Mouse (Mus musculus): ENCODE data around the gene Tmem54. TPM values are rescaled to one million over a fixed set of nuclear protein-coding genes. Genes with fewer than 3 reads are reported as not detected.
A peak's percentile ranks its signal among the peaks of the same experiment; 100 is the strongest.

Gene Tmem54
- total and polyA plus RNA-seq, 2 experiments = 0.37 TPM; not detected in 1

GRCm38 (mm10) chr4:129068848-129069247 is 36.5 kb upstream of the Tmem54 start:
- H3K27me3 ChIP-seq (ENCODE audit: control insufficient read depth, insufficient read depth, low read length) = no peaks in the 10 kb centered on the region
- H3K4me3 ChIP-seq (ENCODE audit: insufficient read depth, low read depth, low read length) = no peak overlapping the region
- no peak overlapping the region for H3K9ac ChIP-seq (ENCODE audit: low read depth, low read length)
- 80% methylated on average over 4 of the region's 4 CpGs for WGBS
- no peak overlapping the region for H3K27ac ChIP-seq (replicated peaks; ENCODE audit: insufficient read depth, low read depth, low read length)
- H3K4me1 ChIP-seq (ENCODE audit: control insufficient read depth, insufficient read depth, low read length) = no peaks in the 10 kb centered on the region; the same call in 1 of the 2 replicates
- H3K79me2 ChIP-seq (ENCODE audit: control insufficient read depth, insufficient read depth, low read length) = peaks cover 16% of the 10 kb centered on the region; the same call in 1 of the 2 replicates
- TF ChIP-seq POLR2A (IDR thresholded peaks at IDR 0.05; ENCODE audit: extremely low read depth, insufficient read depth, low read length) (no peak), CTCF (IDR thresholded peaks at IDR 0.05; ENCODE audit: low read depth, low read length) (no peak)
- DNase-seq (ENCODE audit: extremely low read depth, low read depth, low spot score) = no peak
- H3K36me3 ChIP-seq (ENCODE audit: control insufficient read depth, insufficient read depth, low read length) = peaks cover 10% of the 10 kb centered on the region

- H3K79me2 ChIP-seq (ENCODE audit: control insufficient read depth, insufficient read depth, low read length) = no peaks in the 10 kb centered on the region
These were observed 26.2 kb upstream of the Tmem54 start for GRCm38 (mm10) chr4:129079126-129079525.

GRCm38 (mm10) chr4:129081041-129081440 is 24.3 kb upstream of the Tmem54 start:
- no peaks in the 10 kb centered on the region for H3K4me1 ChIP-seq (ENCODE audit: control insufficient read depth, insufficient read depth, low read length)
- no peaks in the 10 kb centered on the region for H3K79me2 ChIP-seq (ENCODE audit: control insufficient read depth, insufficient read depth, low read length)
- H3K4me3 ChIP-seq (ENCODE audit: insufficient read depth, low read depth, low read length) = no peak overlapping the region
- no peak overlapping the region for H3K27ac ChIP-seq (replicated peaks; ENCODE audit: insufficient read depth, low read depth, low read length)
- WGBS = 89% methylated on average over 7 of the region's 7 CpGs
- H3K27me3 ChIP-seq (ENCODE audit: control insufficient read depth, insufficient read depth, low read length) = no peaks in the 10 kb centered on the region
- H3K36me3 ChIP-seq (ENCODE audit: control insufficient read depth, insufficient read depth, low read length) = peaks cover 39% of the 10 kb centered on the region
- DNase-seq (ENCODE audit: extremely low read depth, low read depth, low spot score) = no peak
- no peak overlapping the region for H3K9ac ChIP-seq (ENCODE audit: low read depth, low read length)
- TF ChIP-seq POLR2A (IDR thresholded peaks at IDR 0.05; ENCODE audit: extremely low read depth, insufficient read depth, low read length) (no peak), CTCF (IDR thresholded peaks at IDR 0.05; ENCODE audit: low read depth, low read length) (no peak)

More at GRCm38 (mm10) chr4:129079126-129079525, 26.2 kb upstream of the Tmem54 start:
- no peak for TF ChIP-seq POLR2A (IDR thresholded peaks at IDR 0.05; ENCODE audit: extremely low read depth, insufficient read depth, low read length)
- no peak for TF ChIP-seq CTCF (IDR thresholded peaks at IDR 0.05; ENCODE audit: low read depth, low read length)
- Histone ChIP-seq H3K4me1 (ENCODE audit: control insufficient read depth, insufficient read depth, low read length) (no peaks in the 10 kb centered on the region), H3K27me3 (ENCODE audit: control insufficient read depth, insufficient read depth, low read length) (no peaks in the 10 kb centered on the region), H3K4me3 (ENCODE audit: insufficient read depth, low read depth, low read length) (no peak overlapping the region), H3K36me3 (ENCODE audit: control insufficient read depth, insufficient read depth, low read length) (peaks cover 54% of the 10 kb centered on the region), H3K27ac (replicated peaks; ENCODE audit: insufficient read depth, low read depth, low read length) (no peak overlapping the region), H3K9ac (ENCODE audit: low read depth, low read length) (no peak overlapping the region)
- 90% methylated on average over 9 of the region's 9 CpGs for WGBS
- DNase-seq (ENCODE audit: extremely low read depth, low read depth, low spot score) = no peak

- no peak for DNase-seq (ENCODE audit: extremely low read depth, low read depth, low spot score)
- Histone ChIP-seq H3K27me3 (ENCODE audit: control insufficient read depth, insufficient read depth, low read length) (no peaks in the 10 kb centered on the region), H3K9ac (ENCODE audit: low read depth, low read length) (no peak overlapping the region), H3K27ac (replicated peaks; ENCODE audit: insufficient read depth, low read depth, low read length) (no peak overlapping the region), H3K4me1 (ENCODE audit: control insufficient read depth, insufficient read depth, low read length) (no peaks in the 10 kb centered on the region), H3K36me3 (ENCODE audit: control insufficient read depth, insufficient read depth, low read length) (peaks cover 38% of the 10 kb centered on the region), H3K79me2 (ENCODE audit: control insufficient read depth, insufficient read depth, low read length) (no peaks in the 10 kb centered on the region), H3K4me3 (ENCODE audit: insufficient read depth, low read depth, low read length) (no peak overlapping the region)
- 90% methylated on average over 6 of the region's 6 CpGs for WGBS
- TF ChIP-seq POLR2A (IDR thresholded peaks at IDR 0.05; ENCODE audit: extremely low read depth, insufficient read depth, low read length) (no peak), CTCF (IDR thresholded peaks at IDR 0.05; ENCODE audit: low read depth, low read length) (no peak)
These were observed 23.8 kb upstream of the Tmem54 start for GRCm38 (mm10) chr4:129081512-129081911.

- H3K27ac ChIP-seq (replicated peaks; ENCODE audit: insufficient read depth, low read depth, low read length) = no peak overlapping the region
- H3K4me1 ChIP-seq (ENCODE audit: control insufficient read depth, insufficient read depth, low read length) = no peaks in the 10 kb centered on the region
- TF ChIP-seq POLR2A (IDR thresholded peaks at IDR 0.05; ENCODE audit: extremely low read depth, insufficient read depth, low read length) (no peak), CTCF (IDR thresholded peaks at IDR 0.05; ENCODE audit: low read depth, low read length) (no peak)
- H3K27me3 ChIP-seq (ENCODE audit: control insufficient read depth, insufficient read depth, low read length) = no peaks in the 10 kb centered on the region
- no peak for DNase-seq (ENCODE audit: extremely low read depth, low read depth, low spot score)
- H3K36me3 ChIP-seq (ENCODE audit: control insufficient read depth, insufficient read depth, low read length) = peaks cover 36% of the 10 kb centered on the region
- H3K9ac ChIP-seq (ENCODE audit: low read depth, low read length) = no peak overlapping the region
- H3K79me2 ChIP-seq (ENCODE audit: control insufficient read depth, insufficient read depth, low read length) = no peaks in the 10 kb centered on the region
- no peak overlapping the region for H3K4me3 ChIP-seq (ENCODE audit: insufficient read depth, low read depth, low read length)
- WGBS = 76% methylated on average over 3 of the region's 3 CpGs
These were observed 23.4 kb upstream of the Tmem54 start for GRCm38 (mm10) chr4:129081939-129082338.

- no peak overlapping the region for H3K9ac ChIP-seq (ENCODE audit: low read depth, low read length)
- no peaks in the 10 kb centered on the region for H3K4me1 ChIP-seq (ENCODE audit: control insufficient read depth, insufficient read depth, low read length)
- no peak overlapping the region for H3K4me3 ChIP-seq (ENCODE audit: insufficient read depth, low read depth, low read length)
- 54% methylated on average over 10 of the region's 10 CpGs for WGBS
- peak; percentile 83 for TF ChIP-seq CTCF (IDR thresholded peaks at IDR 0.05; ENCODE audit: low read depth, low read length)
- no peak for TF ChIP-seq POLR2A (IDR thresholded peaks at IDR 0.05; ENCODE audit: extremely low read depth, insufficient read depth, low read length)
- H3K27me3 ChIP-seq (ENCODE audit: control insufficient read depth, insufficient read depth, low read length) = no peaks in the 10 kb centered on the region
- H3K27ac ChIP-seq (replicated peaks; ENCODE audit: insufficient read depth, low read depth, low read length) = no peak overlapping the region
- DNase-seq (ENCODE audit: extremely low read depth, low read depth, low spot score) = peak; percentile 62
- peaks cover 34% of the 10 kb centered on the region for H3K36me3 ChIP-seq (ENCODE audit: control insufficient read depth, insufficient read depth, low read length)
- H3K79me2 ChIP-seq (ENCODE audit: control insufficient read depth, insufficient read depth, low read length) = no peaks in the 10 kb centered on the region
These were observed 22.8 kb upstream of the Tmem54 start for GRCm38 (mm10) chr4:129082379-129083115.

All from liver, adult 2 months (tissue).